ENCODE assay signal across 8 mouse cellular contexts in genomic region chr4:149889851-149890250, GRCm38 (mm10).
DNase-seq lines count a peak whose midpoint lies in the region; ATAC-seq and TF ChIP-seq lines count a peak whose summit lies in the region.

No protein-coding gene starts in this region.

- H3K27me3 ChIP-seq in testis, adult 2 months (ENCODE audit: control insufficient read depth, insufficient read depth, low read length): no peaks in the 10 kb centered on the region
- H3K27me3 ChIP-seq in midbrain, embryonic 13.5 days: no peaks in the 10 kb centered on the region

- 42% methylated on average over 13 of the region's 13 CpGs for WGBS in midbrain, embryonic 13.5 days

- peak; percentile 41 for DNase-seq in CD4-positive, CD25-positive, alpha-beta regulatory T cell, adult 2 months (ENCODE audit: low read depth, low spot score)
- DNase-seq in adipocyte (ENCODE audit: low spot score): peak; percentile 28
- peak; percentile 48 to 55 for DNase-seq in frontal cortex, postnatal 14 days (ENCODE audit: low spot score in 2 of 2)
- DNase-seq in heart, postnatal 4 days: peak; percentile 83
- peak; percentile 86 to 92 for DNase-seq in kidney, postnatal 4 days
- peak; percentile 89 for DNase-seq in lung, postnatal 14 days

- TF ChIP-seq POLR2A in testis, adult 2 months (IDR thresholded peaks at IDR 0.05; ENCODE audit: control insufficient read depth, low read depth, low read length): no peak

- no peak overlapping the region for H3K4me3 ChIP-seq in testis, adult 2 months (ENCODE audit: control insufficient read depth, low read depth, low read length)
- no peak overlapping the region for H3K4me3 ChIP-seq in midbrain, embryonic 13.5 days (replicated peaks)

- ATAC-seq in midbrain, embryonic 13.5 days: no peak

- no peaks in the 10 kb centered on the region for H3K9me3 ChIP-seq in midbrain, embryonic 13.5 days

- H3K4me2 ChIP-seq in midbrain, embryonic 13.5 days (replicated peaks): no peak overlapping the region

- no peaks in the 10 kb centered on the region for H3K36me3 ChIP-seq in testis, adult 2 months (ENCODE audit: control insufficient read depth, insufficient read depth, low read length)
- no peaks in the 10 kb centered on the region for H3K36me3 ChIP-seq in midbrain, embryonic 13.5 days

- no peak overlapping the region for H3K9ac ChIP-seq in midbrain, embryonic 13.5 days (replicated peaks)

- H3K4me1 ChIP-seq in testis, adult 2 months (ENCODE audit: control insufficient read depth, insufficient read depth, low read length): peaks cover 15% of the 10 kb centered on the region
- H3K4me1 ChIP-seq in midbrain, embryonic 13.5 days (replicated peaks): peaks cover 19% of the 10 kb centered on the region

- peak overlapping the region; percentile 67; the same call in 1 of the 2 replicates for H3K27ac ChIP-seq in testis, adult 2 months (ENCODE audit: control insufficient read depth, insufficient read depth, low read depth, low read length)
- no peak overlapping the region for H3K27ac ChIP-seq in midbrain, embryonic 13.5 days

- no peak for TF ChIP-seq CTCF in testis, adult 2 months (IDR thresholded peaks at IDR 0.05; ENCODE audit: control insufficient read depth, insufficient read depth, insufficient replicate concordance, low read depth, low read length)

Comparison
In these comparisons a context has a peak if more than half of its experiments do, and no peak if none do; other contexts are left out.
1. DNase-seq: peak in every context shown above with its lines; median percentile 89 in kidney, postnatal 4 days; 89 in lung, postnatal 14 days; 83 in heart, postnatal 4 days; 52 in frontal cortex, postnatal 14 days; 41 in CD4-positive, CD25-positive, alpha-beta regulatory T cell, adult 2 months; 28 in adipocyte.